Mouse (Mus musculus) R1 (cell line): Measurements from ENCODE around the gene Lsm3.

ENCODE experiments used
- DNase-seq: peaks from one replicate; pipeline ENCODE4 v3.0.0-alpha.2; 2018; ENCODE audit warnings: low read depth, low spot score

The Lsm3 gene

DNA sequence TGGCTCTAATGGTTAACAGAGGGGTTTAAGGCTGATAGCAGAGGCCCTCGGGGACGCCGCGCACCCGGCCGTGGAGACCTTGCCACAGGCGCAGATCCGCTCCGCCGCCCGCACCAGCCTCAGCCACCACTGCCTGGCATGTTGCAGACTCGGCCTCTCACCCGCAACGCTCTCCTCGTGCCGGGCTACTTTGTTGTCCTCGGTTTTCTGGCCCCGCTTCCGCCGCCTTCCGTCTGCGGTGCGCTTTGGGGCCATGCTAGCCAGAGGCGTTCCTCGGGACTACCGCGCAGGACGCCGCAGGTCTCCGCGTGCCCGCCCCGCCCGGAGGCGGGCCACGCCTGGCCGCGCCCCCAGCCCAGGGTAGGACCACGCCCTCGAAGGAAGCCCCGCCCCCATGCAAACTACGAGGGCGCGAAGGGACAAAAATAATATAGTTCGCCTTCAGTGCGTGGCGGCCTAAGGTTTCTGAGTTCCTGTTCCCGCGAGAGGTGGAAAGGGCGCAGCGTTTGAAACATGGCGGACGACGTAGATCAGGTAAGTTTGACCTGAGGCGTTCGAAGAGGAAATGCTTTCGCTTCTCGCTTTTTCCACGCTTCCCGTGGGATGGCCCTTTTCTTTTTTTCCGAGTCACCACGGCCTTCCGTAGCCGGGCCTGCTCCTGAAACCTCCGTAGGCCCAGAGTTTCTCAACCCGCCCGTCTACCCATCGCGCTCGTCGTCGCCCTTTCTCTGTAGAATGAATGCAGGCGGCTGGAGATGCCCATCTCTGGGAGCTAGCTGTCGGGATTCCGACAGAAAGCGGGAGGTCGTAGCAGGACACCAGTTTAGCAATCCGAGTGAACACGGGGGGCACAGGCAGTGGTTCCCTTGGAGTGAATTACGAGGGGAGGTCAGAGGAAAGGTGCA is at the start of gene Lsm3, which contains the start of gene Xpc:
Gene Lsm3, plus strand, starts transcription at position 384 of the 905 bp plus-strand sequence.
Gene Xpc, minus strand, starts transcription at position 344 of the 905 bp plus-strand sequence.
- peak; percentile 98 for DNase-seq

GRCm38 (mm10) chr6:91467106-91467505 is 48.6 kb upstream of the Lsm3 start:
- no peak for DNase-seq

DNA sequence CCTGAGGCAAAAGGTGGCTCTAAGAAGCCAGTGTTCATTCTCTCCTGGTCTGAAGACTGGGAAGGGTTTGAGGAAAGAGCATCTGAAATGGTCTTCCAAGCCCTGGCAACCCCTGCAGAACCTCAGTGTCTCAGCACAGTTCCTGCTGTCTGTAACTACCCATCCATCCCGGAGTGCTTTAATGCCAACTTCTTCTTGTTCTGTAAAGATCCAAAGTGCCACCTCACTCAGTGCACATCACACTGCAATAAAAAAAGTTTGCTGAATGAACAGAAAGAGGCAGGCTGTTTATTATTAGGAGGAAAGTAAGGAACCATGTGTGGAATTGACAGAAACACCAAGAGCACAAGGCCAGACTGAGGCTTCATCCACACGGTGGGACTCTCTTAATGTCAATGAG is 45.0 kb upstream of the Lsm3 start:
- DNase-seq = no peak

GRCm38 (mm10) chr6:91471427-91471826 is 44.3 kb upstream of the Lsm3 start:
- DNase-seq = peak; percentile 20

DNA sequence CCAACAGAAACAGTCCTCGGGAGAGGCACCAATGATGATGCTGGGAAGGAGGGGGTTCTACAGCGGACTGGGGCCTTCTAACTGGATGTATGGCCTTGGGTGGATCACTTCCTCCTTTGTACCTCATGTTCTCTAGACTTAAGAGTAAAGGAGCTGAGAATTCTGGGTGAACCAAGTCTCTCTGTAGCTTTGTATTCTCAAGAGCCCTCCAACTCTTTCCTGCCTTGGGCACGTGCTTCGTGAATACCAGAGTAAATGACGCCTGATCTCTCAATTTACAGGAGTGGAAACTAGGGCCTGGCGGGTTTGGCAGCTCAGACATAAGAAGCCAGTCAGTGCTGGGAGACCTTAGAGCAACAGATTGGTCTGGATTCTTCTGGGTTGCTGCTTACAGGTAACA is 43.4 kb upstream of the Lsm3 start:
- peak; percentile 72 for DNase-seq

DNA sequence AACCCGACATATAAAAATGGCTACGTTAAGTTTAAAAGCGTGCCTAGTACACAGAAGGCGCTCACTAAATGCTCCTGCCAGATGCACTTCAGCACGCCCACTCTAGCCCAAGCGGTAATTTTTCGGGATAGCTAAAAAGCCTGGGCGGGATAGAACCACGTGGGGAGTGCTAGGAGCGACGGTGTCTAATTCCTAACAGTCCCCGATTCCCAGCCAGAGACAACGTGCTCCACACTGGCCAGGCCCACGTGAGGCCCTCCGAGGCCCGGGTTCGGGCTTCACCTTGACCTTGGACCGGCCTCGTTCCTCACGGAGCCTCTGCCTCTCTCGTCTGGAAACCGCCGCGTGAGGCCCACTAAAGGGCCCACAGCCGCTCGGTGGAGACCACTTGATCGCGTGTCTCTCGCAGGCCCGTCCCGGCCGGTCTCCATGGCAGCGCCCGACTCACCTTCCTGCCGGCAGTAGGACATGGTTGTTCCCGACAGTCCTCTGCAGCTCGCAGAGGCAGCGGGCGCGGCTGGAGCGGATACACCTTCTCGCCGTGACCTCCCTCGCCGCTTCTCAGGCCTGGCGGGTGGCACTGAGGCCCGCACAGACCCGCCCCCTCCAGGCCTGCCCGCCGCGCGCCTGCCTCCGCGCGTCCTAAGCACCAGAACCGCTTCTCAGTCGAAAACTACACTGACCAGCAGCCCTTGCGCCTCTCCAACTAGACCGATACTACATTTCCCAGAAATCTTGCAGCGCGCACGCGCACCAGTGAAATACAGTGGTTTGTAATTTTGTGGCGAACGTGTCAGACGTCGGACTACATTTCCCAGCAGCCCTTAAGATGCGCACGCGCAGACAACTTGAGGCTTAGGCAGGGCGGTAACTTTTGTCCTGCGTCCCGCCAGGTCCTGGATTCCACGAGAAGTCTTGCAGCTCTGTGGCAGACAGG is 42.6 kb upstream of the Lsm3 start, which contains the start of the genes Chchd4 and Tmem43:
Gene Chchd4, minus strand, starts transcription at position 679 of the 937 bp plus-strand sequence.
Gene Tmem43, plus strand, starts transcription at position 836 of the 937 bp plus-strand sequence.
- DNase-seq = peak; percentile 100

- peak; percentile 69 for DNase-seq
Measured at GRCm38 (mm10) chr6:91473805-91474440, 41.8 kb upstream of the Lsm3 start.

DNA sequence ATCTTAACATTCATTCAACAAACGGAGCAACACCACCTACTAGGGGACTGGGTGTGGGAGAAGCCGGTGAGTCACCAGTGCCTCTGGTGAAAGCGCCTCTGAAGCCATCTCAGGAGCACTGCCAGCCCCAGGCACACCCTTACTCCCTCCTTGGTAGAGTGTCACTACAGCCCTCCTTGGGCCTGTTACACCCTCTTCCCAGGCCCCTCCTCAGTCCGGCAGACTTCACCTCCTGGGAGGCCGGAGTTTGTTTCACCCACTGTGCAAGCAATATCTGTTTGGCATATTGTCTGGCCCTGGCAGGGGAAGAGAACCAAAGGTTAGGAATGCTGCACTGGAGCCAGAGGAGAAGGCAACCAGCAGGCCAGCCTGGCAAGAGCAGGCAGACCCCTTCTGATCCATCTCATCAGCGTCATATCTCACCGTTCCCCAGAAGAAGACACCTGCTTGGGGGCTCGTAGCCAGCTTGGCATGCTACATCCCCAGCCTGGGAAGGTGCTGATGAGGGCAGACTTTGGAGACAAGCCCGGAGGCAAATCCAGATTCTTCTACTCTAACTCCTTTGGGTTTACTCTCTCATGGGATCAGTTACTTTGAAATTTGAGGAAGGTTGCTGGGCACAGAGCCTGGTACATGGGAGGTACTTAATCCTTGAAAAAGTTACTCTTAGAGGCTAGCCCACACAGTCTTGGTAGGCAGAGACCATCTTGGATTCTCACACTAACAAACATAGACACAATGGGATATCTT is 41.1 kb upstream of the Lsm3 start:
- DNase-seq = peak; percentile 25

GRCm38 (mm10) chr6:91476541-91476940 is 39.2 kb upstream of the Lsm3 start:
- peak; percentile 42 for DNase-seq

DNA sequence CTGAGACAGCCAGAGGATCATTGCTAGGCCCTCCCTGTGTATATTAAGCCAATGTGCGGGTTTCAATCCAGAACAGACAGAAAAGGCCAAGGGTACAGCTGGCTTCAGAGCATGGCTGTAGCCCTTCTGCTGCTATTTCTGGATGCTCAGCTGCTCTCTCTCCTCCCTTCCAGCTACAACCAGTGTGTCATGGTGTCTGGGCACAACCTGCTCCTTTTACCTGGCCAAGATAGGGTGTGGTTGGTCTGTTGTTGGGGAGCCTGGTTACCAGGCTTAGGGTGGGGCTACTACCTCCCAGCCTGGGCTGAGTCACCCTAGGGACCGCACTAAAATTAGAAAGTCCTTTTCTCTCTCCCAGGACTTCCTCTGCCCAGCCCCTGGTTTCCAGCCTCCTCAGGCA is 32.4 kb upstream of the Lsm3 start:
- no peak for DNase-seq

- no peak for DNase-seq
Measured at GRCm38 (mm10) chr6:91486736-91487453, 28.8 kb upstream of the Lsm3 start.

GRCm38 (mm10) chr6:91488496-91489212 is 27.1 kb upstream of the Lsm3 start:
- peak; percentile 53 for DNase-seq

- DNase-seq = no peak
Measured at GRCm38 (mm10) chr6:91489872-91490271, 25.9 kb upstream of the Lsm3 start.

GRCm38 (mm10) chr6:91491004-91491403 is 24.7 kb upstream of the Lsm3 start:
- no peak for DNase-seq

- no peak for DNase-seq
Measured at GRCm38 (mm10) chr6:91493053-91493452, 22.7 kb upstream of the Lsm3 start.

- DNase-seq = peak; percentile 39
Measured at GRCm38 (mm10) chr6:91494526-91494925, 21.2 kb upstream of the Lsm3 start.

DNA sequence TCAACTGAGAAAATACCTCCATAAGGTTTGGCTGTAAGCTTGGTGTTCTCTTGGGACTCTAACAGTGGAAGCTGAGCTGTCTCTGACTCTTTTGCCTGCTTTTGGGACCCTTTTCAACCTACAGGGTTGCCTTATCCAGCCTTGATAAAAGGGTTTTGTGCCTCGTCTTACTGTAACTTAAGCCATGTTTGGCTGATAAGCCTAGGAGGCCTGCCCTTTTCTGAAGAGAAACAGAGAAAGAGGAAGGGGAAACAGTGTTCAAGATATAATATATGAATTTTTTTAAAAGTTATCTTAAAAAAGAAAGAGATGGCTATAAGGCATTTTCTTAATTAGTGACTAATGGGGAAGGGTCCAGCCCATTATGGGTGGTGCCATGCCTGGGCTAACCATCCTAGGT is 12.4 kb upstream of the Lsm3 start:
- DNase-seq = no peak

- DNase-seq = no peak
Measured at GRCm38 (mm10) chr6:91506036-91506435, 9.7 kb upstream of the Lsm3 start.

DNA sequence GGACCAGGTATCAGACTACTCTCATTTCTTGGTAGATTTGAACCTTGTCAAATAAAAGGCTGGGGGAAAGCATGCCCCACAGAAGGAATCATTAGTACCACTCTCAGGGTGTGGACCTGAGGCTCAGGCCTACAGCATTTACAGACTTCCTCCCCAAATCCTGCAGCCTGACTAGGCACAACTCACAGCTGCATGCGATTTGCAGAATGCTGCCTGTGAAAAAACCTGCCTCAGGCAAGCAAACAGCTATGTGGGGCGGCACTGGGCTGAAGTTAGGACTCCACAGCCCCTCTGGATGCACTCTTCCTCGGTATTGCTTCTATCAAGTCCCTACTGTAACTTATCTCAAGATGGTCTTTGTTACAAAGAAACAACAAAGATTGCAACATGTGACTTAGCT is 7.7 kb upstream of the Lsm3 start:
- no peak for DNase-seq
